Mouse (Mus musculus): ENCODE data around the gene Akap13. TPM values are rescaled to one million over a fixed set of nuclear protein-coding genes. Genes with fewer than 3 reads are reported as not detected.

Akap13 gene
- polyA plus RNA-seq, 1 experiment = 13.5 TPM

DNA sequence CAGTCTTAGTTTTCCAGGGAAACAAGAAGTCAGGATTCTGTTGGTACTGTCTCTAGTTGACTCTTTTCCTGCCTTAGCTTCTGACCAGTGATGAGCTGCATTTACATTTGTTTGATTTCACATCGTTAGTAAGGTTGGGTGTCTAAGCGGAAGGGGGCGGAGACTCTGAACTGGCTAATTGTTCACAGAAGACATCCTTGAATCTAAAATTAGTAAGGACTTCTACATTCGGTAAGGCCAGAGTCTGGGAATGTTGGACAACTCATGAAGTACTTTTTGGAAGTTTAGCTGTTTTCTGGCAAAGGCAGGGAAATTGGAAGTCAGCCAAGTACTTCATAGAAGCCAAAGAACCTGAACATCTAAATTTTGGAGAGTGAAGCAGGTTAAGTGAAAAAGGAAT is 188.7 kb downstream of the Akap13 start:
- Histone ChIP-seq H3K4me3 (ENCODE audit: insufficient read depth, low read length) (no peak overlapping the region; the same call in 1 of the 2 replicates), H3K27ac (ENCODE audit: insufficient read depth, low read length) (0 out of 2 replicates have a peak overlapping the region, but pooled peaks have one; percentile 36), H3K4me1 (ENCODE audit: control insufficient read depth, insufficient read depth, low read length) (peaks cover 5% of the 10 kb centered on the region)
- TF ChIP-seq CTCF (IDR thresholded peaks at IDR 0.05; ENCODE audit: extremely low read depth, insufficient read depth, low read length) (no peak), POLR2A (IDR thresholded peaks at IDR 0.05; ENCODE audit: extremely low read depth, insufficient read depth, low read length) (no peak)

DNA sequence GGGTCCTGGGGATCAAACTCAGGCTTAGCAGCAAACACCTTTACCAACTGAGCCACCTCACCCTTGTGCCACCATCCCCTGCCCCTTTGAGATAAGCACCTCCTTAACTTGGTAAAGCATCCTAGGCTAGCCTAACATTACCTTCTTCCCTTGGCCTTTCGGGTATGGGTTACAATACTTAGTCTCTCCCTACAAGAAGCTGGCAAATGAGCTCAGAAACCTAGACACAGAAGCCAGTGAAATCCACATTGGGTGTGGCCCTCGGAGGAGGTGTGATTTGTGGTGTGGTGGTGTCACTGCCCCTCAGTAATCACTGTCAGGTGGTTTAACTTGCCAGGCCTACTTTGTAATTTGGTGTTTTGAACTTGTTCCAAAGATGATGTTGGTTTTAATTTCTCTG is 189.3 kb downstream of the Akap13 start:
- TF ChIP-seq POLR2A (IDR thresholded peaks at IDR 0.05; ENCODE audit: extremely low read depth, insufficient read depth, low read length) (no peak), CTCF (IDR thresholded peaks at IDR 0.05; ENCODE audit: extremely low read depth, insufficient read depth, low read length) (no peak)
- peaks cover 5% of the 10 kb centered on the region for H3K4me1 ChIP-seq (ENCODE audit: control insufficient read depth, insufficient read depth, low read length)

DNA sequence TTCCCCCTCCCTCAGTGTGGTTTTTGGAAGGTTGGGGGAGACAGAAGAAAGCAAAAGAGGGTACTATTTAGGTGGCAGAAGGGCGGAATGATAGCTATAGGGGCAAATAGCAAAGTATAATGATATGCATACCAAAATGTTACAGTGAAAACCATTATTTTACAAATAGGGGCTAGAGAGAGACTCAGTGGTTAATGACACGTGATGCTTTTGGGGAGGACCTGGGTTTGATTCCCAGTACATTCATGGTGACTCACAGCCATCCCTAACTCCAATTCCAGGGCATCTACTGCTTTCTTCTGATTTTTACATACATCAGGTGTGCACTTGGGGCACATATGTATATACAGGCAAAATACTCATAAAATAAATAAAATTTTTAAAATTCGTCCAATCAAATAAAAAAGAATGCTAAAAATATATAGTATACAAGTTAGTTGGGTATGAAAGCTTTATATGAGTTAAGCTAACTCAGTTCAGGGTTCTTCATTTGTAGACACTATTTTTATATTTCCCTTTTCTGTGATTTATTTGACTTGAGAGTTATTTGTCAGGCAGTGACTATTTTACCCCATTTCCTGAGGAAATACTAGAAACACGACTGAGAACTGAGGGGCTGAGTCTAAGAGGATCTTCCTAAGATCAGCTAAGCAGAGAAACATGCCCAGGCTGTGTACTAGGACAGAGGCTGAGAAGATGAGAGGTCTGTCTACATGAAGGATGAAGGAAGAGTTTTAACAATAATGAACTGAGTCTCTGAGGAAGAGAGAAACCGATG is 190.0 kb downstream of the Akap13 start:
- TF ChIP-seq POLR2A (IDR thresholded peaks at IDR 0.05; ENCODE audit: extremely low read depth, insufficient read depth, low read length) (no peak), CTCF (IDR thresholded peaks at IDR 0.05; ENCODE audit: extremely low read depth, insufficient read depth, low read length) (no peak)
- Histone ChIP-seq H3K27ac (ENCODE audit: insufficient read depth, low read length) (no peak overlapping the region), H3K4me3 (ENCODE audit: insufficient read depth, low read length) (no peak overlapping the region), H3K4me1 (ENCODE audit: control insufficient read depth, insufficient read depth, low read length) (peaks cover 5% of the 10 kb centered on the region)

More for the DNA sequence above, 189.3 kb downstream of the Akap13 start:
- Histone ChIP-seq H3K4me3 (ENCODE audit: insufficient read depth, low read length) (no peak overlapping the region; the same call in 1 of the 2 replicates), H3K27ac (ENCODE audit: insufficient read depth, low read length) (no peak overlapping the region)

DNA sequence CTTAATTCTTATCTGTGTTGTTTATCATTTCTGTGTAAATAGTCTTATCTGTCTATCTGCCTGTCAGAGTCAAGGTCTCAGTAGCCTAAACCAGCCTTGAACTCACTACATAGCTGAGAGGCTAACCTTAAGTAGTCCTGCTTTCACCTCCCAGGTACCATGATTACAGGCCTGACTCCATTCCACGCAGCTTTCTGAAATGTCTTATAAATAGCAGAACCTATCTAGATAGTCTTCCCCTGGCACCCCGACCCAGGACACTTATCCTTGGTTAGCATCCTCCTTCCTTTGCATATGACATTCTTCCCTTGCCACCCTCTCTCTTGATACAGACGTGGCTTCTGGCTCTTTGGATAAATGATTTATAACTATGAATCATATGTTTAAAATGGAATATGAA is 192.7 kb downstream of the Akap13 start:
- H3K4me1 ChIP-seq (ENCODE audit: control insufficient read depth, insufficient read depth, low read length) = no peaks in the 10 kb centered on the region
- TF ChIP-seq CTCF (IDR thresholded peaks at IDR 0.05; ENCODE audit: extremely low read depth, insufficient read depth, low read length) (no peak), POLR2A (IDR thresholded peaks at IDR 0.05; ENCODE audit: extremely low read depth, insufficient read depth, low read length) (no peak)
- no peak overlapping the region for H3K27ac ChIP-seq (ENCODE audit: insufficient read depth, low read length)
- no peak overlapping the region for H3K4me3 ChIP-seq (ENCODE audit: insufficient read depth, low read length)

DNA sequence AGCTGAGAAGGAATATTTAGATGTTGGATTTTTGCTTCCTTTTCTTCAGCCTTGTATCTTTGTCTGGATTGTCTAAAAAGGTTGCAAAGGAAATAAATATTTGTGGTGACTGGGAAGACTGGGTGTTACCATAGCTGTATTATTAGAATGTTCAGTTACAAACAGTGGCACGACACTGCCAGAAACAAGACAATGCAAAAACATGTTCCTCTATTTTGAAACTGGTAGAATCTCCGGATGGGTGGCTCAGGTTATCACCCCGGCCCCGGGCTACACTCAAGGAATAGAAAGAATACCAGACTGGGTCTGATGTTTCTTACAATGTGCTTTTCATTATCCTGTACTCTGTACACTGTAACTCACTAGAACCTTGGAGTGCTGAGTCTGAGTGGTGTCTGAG is 193.6 kb downstream of the Akap13 start:
- Histone ChIP-seq H3K4me1 (ENCODE audit: control insufficient read depth, insufficient read depth, low read length) (no peaks in the 10 kb centered on the region), H3K4me3 (ENCODE audit: insufficient read depth, low read length) (no peak overlapping the region), H3K27ac (ENCODE audit: insufficient read depth, low read length) (no peak overlapping the region)
- TF ChIP-seq POLR2A (IDR thresholded peaks at IDR 0.05; ENCODE audit: extremely low read depth, insufficient read depth, low read length) (no peak), CTCF (IDR thresholded peaks at IDR 0.05; ENCODE audit: extremely low read depth, insufficient read depth, low read length) (no peak)

DNA sequence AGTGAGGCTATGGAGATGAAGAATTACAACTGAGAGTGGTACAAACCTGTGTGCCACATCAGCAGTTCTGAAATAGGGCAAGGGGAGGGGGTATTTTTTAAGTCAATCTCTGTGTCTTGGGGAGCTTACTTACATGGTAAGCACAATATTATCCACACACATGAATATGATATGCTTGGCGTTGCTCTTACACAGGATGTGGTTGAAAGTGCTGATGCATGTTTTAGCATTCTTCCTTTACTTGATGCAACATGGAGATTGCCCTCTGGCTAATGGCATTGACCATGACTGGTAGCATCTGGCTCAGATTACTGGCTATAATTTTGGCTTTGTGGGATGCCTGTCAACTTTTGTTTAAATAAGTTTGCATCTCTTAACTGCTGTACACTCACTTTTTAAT is 194.6 kb downstream of the Akap13 start:
- Histone ChIP-seq H3K4me1 (ENCODE audit: control insufficient read depth, insufficient read depth, low read length) (no peaks in the 10 kb centered on the region), H3K4me3 (ENCODE audit: insufficient read depth, low read length) (no peak overlapping the region), H3K27ac (ENCODE audit: insufficient read depth, low read length) (no peak overlapping the region)
- no peak for TF ChIP-seq POLR2A (IDR thresholded peaks at IDR 0.05; ENCODE audit: extremely low read depth, insufficient read depth, low read length)
- TF ChIP-seq CTCF (IDR thresholded peaks at IDR 0.05; ENCODE audit: extremely low read depth, insufficient read depth, low read length) = no peak

DNA sequence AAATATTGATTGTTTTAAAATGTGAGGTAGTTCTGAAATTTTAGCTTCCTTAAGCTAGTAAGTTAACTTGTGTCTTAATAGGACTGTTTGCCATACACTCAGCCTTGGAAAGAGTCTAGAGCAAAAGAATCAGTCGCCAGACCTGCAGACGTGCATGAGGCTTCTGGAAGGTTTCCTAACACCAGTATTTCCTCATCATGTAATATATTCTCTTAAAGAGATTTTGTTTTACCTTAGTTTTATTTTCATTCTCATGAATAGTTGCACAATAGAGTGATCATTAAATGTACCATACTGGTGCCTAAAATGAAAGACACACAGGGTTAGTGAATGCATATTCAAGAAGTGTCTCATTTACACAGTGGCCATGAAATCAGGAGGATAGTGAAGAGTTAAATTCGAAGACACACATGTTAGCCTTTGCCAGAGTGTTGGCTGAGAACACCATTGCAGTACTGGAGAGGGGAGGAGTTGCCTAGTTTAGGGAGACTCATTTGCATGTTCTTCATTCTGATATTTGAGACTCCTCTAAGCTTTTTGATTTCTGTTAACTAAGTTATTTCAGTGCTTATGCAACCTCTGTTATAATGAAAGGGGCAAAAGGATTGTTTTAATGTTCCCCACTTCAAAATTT is 198.5 kb downstream of the Akap13 start:
- Histone ChIP-seq H3K4me1 (ENCODE audit: control insufficient read depth, insufficient read depth, low read length) (no peaks in the 10 kb centered on the region), H3K4me3 (ENCODE audit: insufficient read depth, low read length) (no peak overlapping the region), H3K27ac (ENCODE audit: insufficient read depth, low read length) (no peak overlapping the region)
- TF ChIP-seq POLR2A (IDR thresholded peaks at IDR 0.05; ENCODE audit: extremely low read depth, insufficient read depth, low read length) = no peak
- TF ChIP-seq CTCF (IDR thresholded peaks at IDR 0.05; ENCODE audit: extremely low read depth, insufficient read depth, low read length) = no peak

DNA sequence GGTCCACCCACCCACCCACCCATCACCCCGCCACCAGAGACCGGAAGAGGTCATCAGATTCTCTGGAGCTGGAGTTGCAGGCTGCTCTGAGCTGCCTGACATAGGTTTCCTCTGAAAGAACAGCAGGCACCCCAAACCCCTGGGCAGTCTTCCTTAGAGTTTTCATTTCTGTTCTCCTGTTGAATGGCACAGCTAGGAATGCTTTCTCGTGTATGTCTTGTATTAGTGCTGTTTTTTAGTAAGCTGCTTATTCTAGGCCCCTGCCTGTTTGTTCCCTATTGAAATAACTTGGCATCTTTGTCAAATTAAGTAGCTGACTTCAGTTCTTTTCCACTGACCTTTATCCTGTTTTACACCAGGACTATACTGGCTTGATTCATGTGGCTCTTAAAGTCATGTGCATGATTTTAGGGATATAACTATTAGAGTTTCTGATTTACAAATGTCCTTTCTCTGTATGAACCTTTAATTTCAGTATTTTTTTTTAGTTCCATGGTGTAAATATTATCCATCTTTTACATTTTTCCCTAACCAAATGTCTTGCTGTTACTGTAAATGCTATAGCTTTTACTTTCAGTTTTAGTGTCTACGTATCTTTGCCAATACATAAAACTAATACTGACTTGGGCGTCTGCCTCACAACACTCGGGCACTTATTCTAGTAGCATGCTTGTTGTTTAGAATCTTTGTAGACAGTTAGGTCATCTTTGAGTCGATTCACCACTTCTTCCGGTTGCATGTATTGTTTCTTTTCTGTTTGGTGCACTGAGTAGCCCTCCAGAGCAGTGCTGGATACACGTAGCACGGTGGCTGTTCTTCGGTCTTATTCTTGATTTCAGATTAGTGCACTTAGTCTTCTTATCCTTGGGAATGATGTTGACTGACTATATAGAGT is 200.1 kb downstream of the Akap13 start:
- H3K4me3 ChIP-seq (ENCODE audit: insufficient read depth, low read length) = peak overlapping the region; percentile 29; the same call in 1 of the 2 replicates
- H3K4me1 ChIP-seq (ENCODE audit: control insufficient read depth, insufficient read depth, low read length) = no peaks in the 10 kb centered on the region
- H3K27ac ChIP-seq (ENCODE audit: insufficient read depth, low read length) = 0 out of 2 replicates have a peak overlapping the region, but pooled peaks have one; percentile 35
- TF ChIP-seq CTCF (IDR thresholded peaks at IDR 0.05; ENCODE audit: extremely low read depth, insufficient read depth, low read length) (no peak), POLR2A (IDR thresholded peaks at IDR 0.05; ENCODE audit: extremely low read depth, insufficient read depth, low read length) (no peak)

DNA sequence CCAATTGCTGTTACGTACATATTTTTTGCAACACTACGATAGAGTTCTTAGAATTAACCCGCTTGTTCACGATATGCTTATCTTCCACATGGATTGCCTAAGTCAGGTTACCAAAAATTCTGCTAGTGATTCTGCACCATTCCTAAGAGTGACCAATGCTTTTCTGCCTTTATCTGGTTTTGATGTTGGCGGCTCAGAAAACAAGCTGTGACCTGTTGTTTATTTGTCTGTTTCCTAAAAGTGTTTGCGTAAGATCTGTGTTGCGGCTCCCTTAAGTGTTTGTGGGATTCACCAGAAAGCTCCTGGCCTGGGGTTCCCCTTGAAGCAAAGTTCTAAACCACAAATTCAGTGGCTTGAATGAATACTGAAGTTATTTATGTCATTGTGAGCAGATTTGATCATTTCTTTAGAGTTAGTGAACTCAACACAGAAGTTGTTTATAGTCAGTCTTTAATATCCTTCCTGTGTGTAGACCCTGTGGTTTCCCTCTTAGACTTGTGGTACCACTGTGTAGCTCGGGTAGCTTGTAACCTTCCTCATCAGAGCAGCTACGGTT is 201.0 kb downstream of the Akap13 start:
- TF ChIP-seq POLR2A (IDR thresholded peaks at IDR 0.05; ENCODE audit: extremely low read depth, insufficient read depth, low read length) (no peak), CTCF (IDR thresholded peaks at IDR 0.05; ENCODE audit: extremely low read depth, insufficient read depth, low read length) (no peak)
- Histone ChIP-seq H3K27ac (ENCODE audit: insufficient read depth, low read length) (0 out of 2 replicates have a peak overlapping the region, but pooled peaks have one; percentile 57), H3K4me3 (ENCODE audit: insufficient read depth, low read length) (no peak overlapping the region), H3K4me1 (ENCODE audit: control insufficient read depth, insufficient read depth, low read length) (no peaks in the 10 kb centered on the region)

All from cortical plate, adult 2 months (tissue).